Mouse (Mus musculus): ENCODE data around the gene Lsm7. TPM values are rescaled to one million over a fixed set of nuclear protein-coding genes. Genes with fewer than 3 reads are reported as not detected.

The Lsm7 gene
- polyA plus RNA-seq, 1 experiment = 219 TPM

GRCm38 (mm10) chr10:80808099-80808984, 46.7 kb downstream of the Lsm7 start:
- no peaks in the 10 kb centered on the region for H3K9me3 ChIP-seq
- H3K4me1 ChIP-seq = peaks cover 65% of the 10 kb centered on the region
- H3K27me3 ChIP-seq (replicated peaks) = peaks cover 43% of the 10 kb centered on the region
- H3K36me3 ChIP-seq (replicated peaks; ENCODE audit: low read length) = peaks cover 39% of the 10 kb centered on the region
- no peak for TF ChIP-seq GATA1 (IDR thresholded peaks at IDR 0.05; ENCODE audit: borderline replicate concordance, low read length)
- no peak for TF ChIP-seq FLI1 (IDR thresholded peaks at IDR 0.05; ENCODE audit: low read length)
- H3K4me3 ChIP-seq (replicated peaks) = peak overlapping the region; percentile 64

DNA sequence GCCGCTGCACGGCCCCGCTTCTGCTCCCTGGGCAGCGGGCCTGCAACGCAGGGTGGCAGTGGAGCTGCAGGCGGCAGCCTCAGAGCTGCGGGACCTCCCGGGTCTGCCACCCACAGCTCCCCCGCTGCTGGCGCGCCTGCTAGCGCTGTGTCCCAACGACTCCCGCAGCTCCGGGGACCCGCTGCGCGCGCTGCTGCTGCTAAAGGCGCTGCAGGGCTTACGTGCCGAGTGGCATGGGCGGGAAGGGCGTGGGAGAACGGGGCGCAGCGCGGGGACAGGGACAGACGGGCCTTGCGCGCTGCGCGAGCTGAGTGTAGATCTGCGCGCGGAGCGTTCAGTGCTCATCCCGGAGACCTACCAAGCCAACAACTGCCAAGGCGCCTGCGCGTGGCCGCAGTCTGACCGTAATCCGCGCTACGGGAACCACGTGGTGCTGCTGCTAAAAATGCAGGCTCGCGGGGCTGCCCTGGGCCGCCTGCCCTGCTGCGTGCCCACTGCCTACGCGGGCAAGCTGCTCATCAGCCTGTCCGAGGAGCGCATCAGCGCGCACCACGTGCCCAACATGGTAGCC, 47.9 kb downstream of the Lsm7 start:
- peaks cover 51% of the 10 kb centered on the region for H3K36me3 ChIP-seq (replicated peaks; ENCODE audit: low read length)
- peaks cover 33% of the 10 kb centered on the region for H3K27me3 ChIP-seq (replicated peaks)
- peaks cover 56% of the 10 kb centered on the region for H3K4me1 ChIP-seq

DNA sequence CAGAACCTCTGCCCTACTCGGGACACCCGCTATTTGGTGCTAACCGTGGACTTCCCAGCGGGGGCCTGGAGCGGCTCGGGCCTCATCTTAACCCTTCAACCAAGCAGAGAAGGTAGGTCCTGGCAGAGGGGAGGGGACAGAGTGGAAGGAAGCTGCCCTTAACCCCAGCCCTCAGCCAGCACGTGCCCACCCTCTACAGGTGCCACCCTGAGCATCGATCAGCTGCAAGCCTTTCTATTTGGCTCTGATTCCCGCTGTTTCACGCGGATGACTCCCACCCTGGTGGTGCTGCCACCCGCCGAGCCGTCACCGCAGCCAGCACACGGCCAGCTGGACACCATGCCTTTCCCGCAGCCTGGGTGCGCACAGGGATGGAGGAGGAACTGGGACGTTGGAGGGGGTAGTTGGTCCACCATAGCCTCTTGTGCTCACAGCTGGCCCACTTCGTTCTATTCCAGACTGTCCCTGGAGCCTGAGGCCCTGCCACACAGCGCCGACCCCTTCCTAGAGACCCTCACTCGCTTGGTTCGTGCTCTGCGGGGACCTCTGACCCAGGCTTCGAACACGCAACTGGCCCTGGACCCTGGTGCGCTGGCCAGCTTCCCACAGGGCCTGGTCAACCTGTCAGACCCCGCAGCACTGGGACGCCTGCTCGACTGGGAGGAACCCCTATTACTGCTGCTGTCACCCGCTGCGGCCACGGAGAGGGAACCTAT, 48.5 kb downstream of the Lsm7 start:
- Histone ChIP-seq H3K4me3 (replicated peaks) (peak overlapping the region; percentile 90), H3K27me3 (replicated peaks) (peaks cover 29% of the 10 kb centered on the region), H3K4me1 (peaks cover 56% of the 10 kb centered on the region), H3K36me3 (replicated peaks; ENCODE audit: low read length) (peaks cover 57% of the 10 kb centered on the region), H3K9me3 (no peaks in the 10 kb centered on the region)
- TF ChIP-seq GATA1 (IDR thresholded peaks at IDR 0.05; ENCODE audit: borderline replicate concordance, low read length) (no peak), FLI1 (IDR thresholded peaks at IDR 0.05; ENCODE audit: low read length) (no peak)

More for the DNA sequence above, 47.9 kb downstream of the Lsm7 start:
- Histone ChIP-seq H3K4me3 (replicated peaks) (peak overlapping the region; percentile 90), H3K9me3 (no peaks in the 10 kb centered on the region)
- TF ChIP-seq FLI1 (IDR thresholded peaks at IDR 0.05; ENCODE audit: low read length) (no peak), GATA1 (IDR thresholded peaks at IDR 0.05; ENCODE audit: borderline replicate concordance, low read length) (no peak)

GRCm38 (mm10) chr10:80805925-80806324, 49.1 kb downstream of the Lsm7 start:
- Histone ChIP-seq H3K9me3 (no peaks in the 10 kb centered on the region), H3K4me3 (replicated peaks) (no peak overlapping the region), H3K4me1 (peaks cover 60% of the 10 kb centered on the region), H3K27me3 (replicated peaks) (peaks cover 27% of the 10 kb centered on the region), H3K36me3 (replicated peaks; ENCODE audit: low read length) (peaks cover 63% of the 10 kb centered on the region)
- TF ChIP-seq GATA1 (IDR thresholded peaks at IDR 0.05; ENCODE audit: borderline replicate concordance, low read length) (no peak), FLI1 (IDR thresholded peaks at IDR 0.05; ENCODE audit: low read length) (no peak)

DNA sequence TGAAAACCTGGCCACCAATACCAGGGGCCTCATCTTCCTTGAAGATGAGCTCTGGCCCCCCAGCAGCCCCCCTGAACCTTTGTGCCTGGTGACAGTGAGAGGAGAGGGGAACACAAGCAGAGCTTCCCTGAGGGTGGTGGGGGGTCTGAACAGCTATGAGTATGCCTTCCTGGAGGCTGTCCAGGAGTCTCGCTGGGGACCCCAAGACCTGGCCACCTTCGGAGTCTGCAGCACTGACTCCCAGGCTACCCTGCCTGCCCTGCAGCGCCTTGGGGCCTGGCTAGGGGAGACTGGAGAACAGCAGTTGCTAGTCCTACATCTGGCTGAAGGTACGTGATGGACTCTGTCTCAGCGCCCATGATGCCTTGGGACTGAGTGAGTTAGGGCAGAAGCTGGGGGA, 49.7 kb downstream of the Lsm7 start:
- Histone ChIP-seq H3K9me3 (no peaks in the 10 kb centered on the region), H3K4me3 (replicated peaks) (no peak overlapping the region), H3K27me3 (replicated peaks) (peaks cover 23% of the 10 kb centered on the region), H3K36me3 (replicated peaks; ENCODE audit: low read length) (peaks cover 69% of the 10 kb centered on the region), H3K4me1 (peaks cover 61% of the 10 kb centered on the region)
- TF ChIP-seq GATA1 (IDR thresholded peaks at IDR 0.05; ENCODE audit: borderline replicate concordance, low read length) = no peak
- no peak for TF ChIP-seq FLI1 (IDR thresholded peaks at IDR 0.05; ENCODE audit: low read length)

GRCm38 (mm10) chr10:80804916-80805315, 50.1 kb downstream of the Lsm7 start, which contains the start of gene Amh:
Gene Amh, plus strand, starts transcription at chr10:80805243.
- Histone ChIP-seq H3K4me1 (peaks cover 61% of the 10 kb centered on the region), H3K36me3 (replicated peaks; ENCODE audit: low read length) (peaks cover 73% of the 10 kb centered on the region), H3K27me3 (replicated peaks) (peaks cover 19% of the 10 kb centered on the region), H3K4me3 (replicated peaks) (no peak within 1 kb of the TSS), H3K9me3 (no peaks in the 10 kb centered on the region)
- TF ChIP-seq FLI1 (IDR thresholded peaks at IDR 0.05; ENCODE audit: low read length) (no peak), GATA1 (IDR thresholded peaks at IDR 0.05; ENCODE audit: borderline replicate concordance, low read length) (no peak)

- peaks cover 74% of the 10 kb centered on the region for H3K36me3 ChIP-seq (replicated peaks; ENCODE audit: low read length)
- no peaks in the 10 kb centered on the region for H3K9me3 ChIP-seq
- H3K27me3 ChIP-seq (replicated peaks) = peaks cover 14% of the 10 kb centered on the region
- peaks cover 63% of the 10 kb centered on the region for H3K4me1 ChIP-seq
- H3K4me3 ChIP-seq (replicated peaks) = no peak overlapping the region
- no peak for TF ChIP-seq GATA1 (IDR thresholded peaks at IDR 0.05; ENCODE audit: borderline replicate concordance, low read length)
- TF ChIP-seq FLI1 (IDR thresholded peaks at IDR 0.05; ENCODE audit: low read length) = no peak
These were observed 50.7 kb downstream of the Lsm7 start for GRCm38 (mm10) chr10:80804340-80804739.

DNA sequence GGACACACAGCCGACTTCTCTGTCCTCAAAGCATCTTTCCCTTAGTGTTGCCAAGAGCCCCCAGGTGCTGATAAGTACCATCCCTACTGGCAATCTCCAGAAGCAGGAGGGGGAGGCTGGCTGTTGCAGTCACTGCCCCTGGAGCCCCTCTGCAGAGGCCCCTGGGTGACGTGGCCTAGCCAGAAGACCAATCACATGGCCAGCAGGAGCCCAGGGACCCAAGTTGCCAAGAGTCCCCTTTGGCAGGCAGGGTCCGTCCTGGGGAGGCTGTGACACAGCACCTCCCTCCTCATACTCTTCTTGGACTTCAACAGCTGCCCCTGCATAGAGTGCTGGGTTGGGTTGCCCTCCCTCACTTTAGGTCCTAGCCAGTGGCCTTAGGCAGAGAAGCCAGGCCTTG, 52.0 kb downstream of the Lsm7 start:
- Histone ChIP-seq H3K9me3 (no peaks in the 10 kb centered on the region), H3K36me3 (replicated peaks; ENCODE audit: low read length) (peaks cover 74% of the 10 kb centered on the region), H3K4me3 (replicated peaks) (no peak overlapping the region), H3K4me1 (peaks cover 54% of the 10 kb centered on the region), H3K27me3 (replicated peaks) (peaks cover under 1% of the 10 kb centered on the region)
- TF ChIP-seq GATA1 (IDR thresholded peaks at IDR 0.05; ENCODE audit: borderline replicate concordance, low read length) (no peak), FLI1 (IDR thresholded peaks at IDR 0.05; ENCODE audit: low read length) (no peak)

Other genes starting within 250 kb of the Lsm7 start
- gene Gm49322, start 249.2 kb downstream of the Lsm7 start, polyA plus RNA-seq (2012; ENCODE audit: insufficient read depth, low replicate concordance) = not detected in 2 replicates
- 476 and 617 TPM in 2 replicates for gene Csnk1g2, start 232.4 kb downstream of the Lsm7 start, polyA plus RNA-seq (2012; ENCODE audit: insufficient read depth, low replicate concordance)
- gene Btbd2, start 198.1 kb downstream of the Lsm7 start, polyA plus RNA-seq (2012; ENCODE audit: insufficient read depth, low replicate concordance) = 91.6 and 121 TPM in 2 replicates
- 472 and 996 TPM in 2 replicates for gene Mknk2, start 177.1 kb downstream of the Lsm7 start, polyA plus RNA-seq (2012; ENCODE audit: insufficient read depth, low replicate concordance)
- gene Mob3a, start 153.2 kb downstream of the Lsm7 start, polyA plus RNA-seq (2012; ENCODE audit: insufficient read depth, low replicate concordance) = 61.8 and 135 TPM in 2 replicates
- gene Izumo4, start 153.0 kb downstream of the Lsm7 start, polyA plus RNA-seq (2012; ENCODE audit: insufficient read depth, low replicate concordance) = 19.4 and 27.8 TPM in 2 replicates
- 10.9 and 24.8 TPM in 2 replicates for gene Ap3d1, start 112.9 kb downstream of the Lsm7 start, polyA plus RNA-seq (2012; ENCODE audit: insufficient read depth, low replicate concordance)
- 35.3 and 88.7 TPM in 2 replicates for gene Dot1l, start 100.0 kb downstream of the Lsm7 start, polyA plus RNA-seq (2012; ENCODE audit: insufficient read depth, low replicate concordance)
- gene Sf3a2, start 57.0 kb downstream of the Lsm7 start, polyA plus RNA-seq (2012; ENCODE audit: insufficient read depth, low replicate concordance) = 413 and 1,110 TPM in 2 replicates
- gene Plekhj1, start 56.6 kb downstream of the Lsm7 start, polyA plus RNA-seq (2012; ENCODE audit: insufficient read depth, low replicate concordance) = 184 and 251 TPM in 2 replicates
- 1.1 and 5.5 TPM in 2 replicates for gene Amh, start 50.0 kb downstream of the Lsm7 start, polyA plus RNA-seq (2012; ENCODE audit: insufficient read depth, low replicate concordance)
- not detected in 2 replicates for gene Jsrp1, start 41.7 kb downstream of the Lsm7 start, polyA plus RNA-seq (2012; ENCODE audit: insufficient read depth, low replicate concordance)
- gene Oaz1, start 28.6 kb downstream of the Lsm7 start, polyA plus RNA-seq (2012; ENCODE audit: insufficient read depth, low replicate concordance) = 2,272 and 5,289 TPM in 2 replicates
- 0.04 TPM in 1 of 2 replicates, not detected in the other for gene Lingo3, start 11.2 kb downstream of the Lsm7 start, polyA plus RNA-seq (2012; ENCODE audit: insufficient read depth, low replicate concordance)
- gene Sppl2b, start 66 bp upstream of the Lsm7 start, polyA plus RNA-seq (2012; ENCODE audit: insufficient read depth, low replicate concordance) = 33.4 and 118 TPM in 2 replicates
- gene Tmprss9, start 16.6 kb upstream of the Lsm7 start, polyA plus RNA-seq (2012; ENCODE audit: insufficient read depth, low replicate concordance) = 0.08 TPM in 1 of 2 replicates, not detected in the other
- 88.8 and 345 TPM in 2 replicates for gene Timm13, start 45.8 kb upstream of the Lsm7 start, polyA plus RNA-seq (2012; ENCODE audit: insufficient read depth, low replicate concordance)
- 11.8 and 16.6 TPM in 2 replicates for gene Lmnb2, start 63.0 kb upstream of the Lsm7 start, polyA plus RNA-seq (2012; ENCODE audit: insufficient read depth, low replicate concordance)
- gene Gadd45b, start 74.9 kb upstream of the Lsm7 start, polyA plus RNA-seq (2012; ENCODE audit: insufficient read depth, low replicate concordance) = 29.3 and 96.0 TPM in 2 replicates
- gene Gng7, start 159.7 kb upstream of the Lsm7 start, polyA plus RNA-seq (2012; ENCODE audit: insufficient read depth, low replicate concordance) = 0.41 and 1.1 TPM in 2 replicates
- 0.06 TPM in 1 of 2 replicates, not detected in the other for gene Diras1, start 170.5 kb upstream of the Lsm7 start, polyA plus RNA-seq (2012; ENCODE audit: insufficient read depth, low replicate concordance)
- gene Slc39a3, start 182.2 kb upstream of the Lsm7 start, polyA plus RNA-seq (2012; ENCODE audit: insufficient read depth, low replicate concordance) = 1.9 and 7.5 TPM in 2 replicates
- gene Sgta, start 205.0 kb upstream of the Lsm7 start, polyA plus RNA-seq (2012; ENCODE audit: insufficient read depth, low replicate concordance) = 262 and 632 TPM in 2 replicates
- gene Thop1, start 214.8 kb upstream of the Lsm7 start, polyA plus RNA-seq (2012; ENCODE audit: insufficient read depth, low replicate concordance) = 62.3 and 65.0 TPM in 2 replicates
- gene Creb3l3, start 243.7 kb upstream of the Lsm7 start, polyA plus RNA-seq (2012; ENCODE audit: insufficient read depth, low replicate concordance) = not detected in 2 replicates